Mouse (Mus musculus) stomach, embryonic 15.5 days (tissue): Measurements from ENCODE around the gene Aqp9. TPM values are rescaled to one million over a fixed set of nuclear protein-coding genes. Genes with fewer than 3 reads are reported as not detected.

Experiments used
- ATAC-seq: fragments of 200-750 bp; cut with Nextera tagmentation; 2 replicates; pipeline ENCODE4 v1.8.0; 2017; ENCODE audit warnings: low read depth, moderate number of reproducible peaks, moderate TSS enrichment; ENCODE audit not compliant: insufficient read depth, low FRiP score
- H3K27ac ChIP-seq: fragments of 300-500 bp; sonication (generic); 2 replicates; pipeline ENCODE4 v1.5.1; 2015; ENCODE audit warnings: mild to moderate bottlenecking, inconsistent platforms
- H3K27me3 ChIP-seq: fragments of 300-500 bp; sonication (generic); replicated peaks from 2 replicates; pipeline ENCODE4 v1.6.1; 2015; ENCODE audit warnings: inconsistent platforms
- H3K36me3 ChIP-seq: fragments of 300-500 bp; sonication (generic); 2 replicates; pipeline ENCODE4 v1.6.1; 2015; ENCODE audit warnings: inconsistent platforms
- H3K4me1 ChIP-seq: fragments of 300-500 bp; sonication (generic); 2 replicates; pipeline ENCODE4 v1.6.1; 2015; ENCODE audit warnings: inconsistent platforms
- H3K4me2 ChIP-seq: fragments of 300-500 bp; sonication (generic); 2 replicates; pipeline ENCODE4 v1.6.1; 2015; ENCODE audit warnings: mild to moderate bottlenecking, inconsistent platforms
- H3K4me3 ChIP-seq: fragments of 300-500 bp; sonication (generic); replicated peaks from 2 replicates; pipeline ENCODE4 v1.5.1; 2015; ENCODE audit warnings: inconsistent platforms
- H3K9ac ChIP-seq: fragments of 300-500 bp; sonication (generic); 2 replicates; pipeline ENCODE4 v1.6.1; 2015; ENCODE audit warnings: inconsistent platforms
- H3K9me3 ChIP-seq: fragments of 300-500 bp; sonication (generic); 2 replicates; pipeline ENCODE4 v1.6.1; 2016; ENCODE audit warnings: inconsistent platforms
- WGBS: fragments of 180-500 bp; shearing (Covaris S2); methylation state at CpG from one replicate; pipeline ENCODE4 v1.1.7; 2015; 5-methylcytosine and 5-hydroxymethylcytosine counted together
- polyA plus RNA-seq: library from polyadenylated mRNA; unstranded; fragments of >200 nt; fragmentation: Nextera tagmentation; extraction: Ambion mirVana; gene quantifications from 2 replicates; pipeline ENCODE4 v1.2.1, GENCODE M21; 2015

The Aqp9 gene
- polyA plus RNA-seq, 1 experiment from 2014 or later: 1.0 TPM

GRCm38 (mm10) chr9:71071581-71072330, 96.7 kb downstream of the Aqp9 start:
- H3K4me3 ChIP-seq: no peak overlapping the region
- no peak overlapping the region for H3K9ac ChIP-seq
- no peak overlapping the region for H3K4me2 ChIP-seq
- no peaks in the 10 kb centered on the region for H3K27me3 ChIP-seq
- no peak for ATAC-seq
- 62% methylated on average over 7 of the region's 7 CpGs for WGBS
- no peak overlapping the region for H3K27ac ChIP-seq
- no peaks in the 10 kb centered on the region for H3K4me1 ChIP-seq
- no peaks in the 10 kb centered on the region for H3K36me3 ChIP-seq
- no peaks in the 10 kb centered on the region for H3K9me3 ChIP-seq

GRCm38 (mm10) chr9:71070628-71071027, 97.9 kb downstream of the Aqp9 start:
- H3K27me3 ChIP-seq: no peaks in the 10 kb centered on the region
- H3K4me2 ChIP-seq: no peak overlapping the region
- H3K9me3 ChIP-seq: no peaks in the 10 kb centered on the region
- H3K9ac ChIP-seq: no peak overlapping the region
- no peaks in the 10 kb centered on the region for H3K4me1 ChIP-seq
- ATAC-seq: no peak
- H3K27ac ChIP-seq: no peak overlapping the region
- 92% methylated on average over 2 of the region's 2 CpGs for WGBS
- H3K36me3 ChIP-seq: no peaks in the 10 kb centered on the region
- H3K4me3 ChIP-seq: no peak overlapping the region

- Histone ChIP-seq H3K9ac (no peak overlapping the region), H3K4me2 (no peak overlapping the region), H3K9me3 (no peaks in the 10 kb centered on the region), H3K27ac (no peak overlapping the region), H3K4me1 (no peaks in the 10 kb centered on the region), H3K36me3 (no peaks in the 10 kb centered on the region), H3K27me3 (no peaks in the 10 kb centered on the region), H3K4me3 (no peak overlapping the region)
- no peak for ATAC-seq
- WGBS: 52% methylated on average over 6 of the region's 6 CpGs
These were observed 99.6 kb downstream of the Aqp9 start for GRCm38 (mm10) chr9:71068866-71069390.

GRCm38 (mm10) chr9:71067156-71067555, 101.3 kb downstream of the Aqp9 start:
- ATAC-seq: no peak
- Histone ChIP-seq H3K4me2 (no peak overlapping the region), H3K27me3 (no peaks in the 10 kb centered on the region), H3K36me3 (no peaks in the 10 kb centered on the region), H3K4me3 (no peak overlapping the region), H3K4me1 (no peaks in the 10 kb centered on the region), H3K9me3 (no peaks in the 10 kb centered on the region), H3K27ac (no peak overlapping the region), H3K9ac (no peak overlapping the region)
- 95% methylated on average over 5 of the region's 5 CpGs for WGBS

- 59% methylated on average over 7 of the region's 7 CpGs for WGBS
- no peak for ATAC-seq
- no peaks in the 10 kb centered on the region for H3K36me3 ChIP-seq
- H3K4me1 ChIP-seq: no peaks in the 10 kb centered on the region
- no peaks in the 10 kb centered on the region for H3K27me3 ChIP-seq
- no peak overlapping the region for H3K9ac ChIP-seq
- no peaks in the 10 kb centered on the region for H3K9me3 ChIP-seq
- H3K4me3 ChIP-seq: no peak overlapping the region
- H3K4me2 ChIP-seq: no peak overlapping the region
- H3K27ac ChIP-seq: no peak overlapping the region
These were observed 102.0 kb downstream of the Aqp9 start for GRCm38 (mm10) chr9:71066491-71066890.

GRCm38 (mm10) chr9:71065343-71065875, 103.1 kb downstream of the Aqp9 start:
- Histone ChIP-seq H3K4me2 (no peak overlapping the region), H3K36me3 (no peaks in the 10 kb centered on the region), H3K9ac (no peak overlapping the region), H3K27ac (no peak overlapping the region), H3K9me3 (no peaks in the 10 kb centered on the region), H3K27me3 (no peaks in the 10 kb centered on the region), H3K4me1 (no peaks in the 10 kb centered on the region), H3K4me3 (no peak overlapping the region)
- no peak for ATAC-seq
- WGBS: 62% methylated on average over 6 of the region's 6 CpGs

- Histone ChIP-seq H3K36me3 (no peaks in the 10 kb centered on the region), H3K27me3 (no peaks in the 10 kb centered on the region), H3K4me1 (no peaks in the 10 kb centered on the region), H3K4me3 (no peak overlapping the region), H3K4me2 (no peak overlapping the region), H3K27ac (no peak overlapping the region), H3K9me3 (no peaks in the 10 kb centered on the region), H3K9ac (no peak overlapping the region)
- 80% methylated on average over 8 of the region's 8 CpGs for WGBS
- ATAC-seq: no peak
These were observed 104.1 kb downstream of the Aqp9 start for GRCm38 (mm10) chr9:71064291-71064840.

- no peaks in the 10 kb centered on the region for H3K27me3 ChIP-seq
- H3K36me3 ChIP-seq: no peaks in the 10 kb centered on the region
- H3K9me3 ChIP-seq: no peaks in the 10 kb centered on the region
- no peak for ATAC-seq
- no peak overlapping the region for H3K4me3 ChIP-seq
- H3K27ac ChIP-seq: no peak overlapping the region
- H3K9ac ChIP-seq: no peak overlapping the region
- H3K4me2 ChIP-seq: no peak overlapping the region
- no peaks in the 10 kb centered on the region for H3K4me1 ChIP-seq
These were observed 104.9 kb downstream of the Aqp9 start for GRCm38 (mm10) chr9:71063551-71063950.

- 77% methylated on average over 4 of the region's 4 CpGs for WGBS
These were observed 105.5 kb downstream of the Aqp9 start for GRCm38 (mm10) chr9:71062976-71063375.

GRCm38 (mm10) chr9:71062301-71062700, 106.2 kb downstream of the Aqp9 start:
- no peak overlapping the region for H3K4me3 ChIP-seq
- H3K27ac ChIP-seq: no peak overlapping the region
- H3K9ac ChIP-seq: no peak overlapping the region
- no peaks in the 10 kb centered on the region for H3K27me3 ChIP-seq
- ATAC-seq: no peak
- no peak overlapping the region for H3K4me2 ChIP-seq
- H3K4me1 ChIP-seq: no peaks in the 10 kb centered on the region
- no peaks in the 10 kb centered on the region for H3K36me3 ChIP-seq
- H3K9me3 ChIP-seq: no peaks in the 10 kb centered on the region

More at GRCm38 (mm10) chr9:71062976-71063375, 105.5 kb downstream of the Aqp9 start:
- Histone ChIP-seq H3K4me2 (no peak overlapping the region), H3K9me3 (no peaks in the 10 kb centered on the region), H3K27ac (no peak overlapping the region), H3K9ac (no peak overlapping the region), H3K27me3 (no peaks in the 10 kb centered on the region), H3K4me3 (no peak overlapping the region), H3K36me3 (no peaks in the 10 kb centered on the region), H3K4me1 (no peaks in the 10 kb centered on the region)
- no peak for ATAC-seq
